Mouse (Mus musculus): ENCODE results near the gene Selenbp1. TPM values are rescaled to one million over a fixed set of nuclear protein-coding genes. Genes with fewer than 3 reads are reported as not detected.
"Not testable (repeated sequence)": the region's sequence is repeated elsewhere in the genome, so short reads cannot be mapped to it uniquely, and the experiment has no call there.

Selenbp1 gene
- polyA plus RNA-seq (2012; fragmentation: generic; extraction: Trizol) = 0.16 TPM
- long read RNA-seq, experiment 1, partial matches to known transcripts = 0 of 1 reads
- long read RNA-seq, experiment 1, other reads (novel, unspliced or antisense) = 0 of 1 reads
- long read RNA-seq, experiment 2, partial matches to known transcripts = 0 of 1 reads
- long read RNA-seq, experiment 2, other reads (novel, unspliced or antisense) = 1 of 1 reads

GRCm38 (mm10) chr3:94932809-94933564 lies at the start of gene Selenbp1:
Gene Selenbp1 (plus strand): TSS chr3:94933056.
- Histone ChIP-seq H3K79me3 (ENCODE audit: low read depth) (no peaks in the 10 kb centered on the region), H3K36me3 (ENCODE audit: control insufficient read depth, insufficient read depth) (no peaks in the 10 kb centered on the region), H3K4me3 (ENCODE audit: insufficient read depth, poor library complexity, severe bottlenecking) (no peak within 1 kb of the TSS), H3K27me3 (ENCODE audit: control insufficient read depth, insufficient read depth, insufficient read length) (no peaks in the 10 kb centered on the region), H3K79me2 (ENCODE audit: control insufficient read depth, insufficient read depth) (no peaks in the 10 kb centered on the region), H3ac (ENCODE audit: control insufficient read depth, insufficient read length, low read depth) (no peak within 1 kb of the TSS)
- no peak for TF ChIP-seq MYOG (IDR thresholded peaks at IDR 0.05; ENCODE audit: control insufficient read depth, extremely low read depth, insufficient read length)
- TF ChIP-seq MYOD1 (IDR thresholded peaks at IDR 0.05; ENCODE audit: control insufficient read depth, insufficient read length, low read depth) = no peak
- no peak for TF ChIP-seq CEBPB (IDR thresholded peaks at IDR 0.05; ENCODE audit: low read depth)
- TF ChIP-seq MAX (IDR thresholded peaks at IDR 0.05) = no peak
- TF ChIP-seq USF1 (IDR thresholded peaks at IDR 0.05; ENCODE audit: low read depth) = no peak
- no peak for TF ChIP-seq CTCF (IDR thresholded peaks at IDR 0.05; ENCODE audit: control insufficient read depth, insufficient read depth, insufficient read length)
- TF ChIP-seq FOSL1 (IDR thresholded peaks at IDR 0.05; ENCODE audit: insufficient read depth, low read length, poor library complexity, severe bottlenecking) = no peak

- H3K4me3 ChIP-seq (ENCODE audit: insufficient read depth, poor library complexity, severe bottlenecking) = peak within 1 kb of the TSS; percentile 95
- H3K79me3 ChIP-seq (ENCODE audit: low read depth) = peaks cover 22% of the 10 kb centered on the region
- H3K27me3 ChIP-seq (ENCODE audit: control insufficient read depth, insufficient read depth, insufficient read length) = no peaks in the 10 kb centered on the region
- H3ac ChIP-seq (ENCODE audit: control insufficient read depth, insufficient read length, low read depth) = peak within 1 kb of the TSS; percentile 78
- TF ChIP-seq MYOD1 (IDR thresholded peaks at IDR 0.05; ENCODE audit: control insufficient read depth, insufficient read length, low read depth) (no peak), USF1 (IDR thresholded peaks at IDR 0.05; ENCODE audit: low read depth) (no peak), CEBPB (IDR thresholded peaks at IDR 0.05; ENCODE audit: low read depth) (no peak), FOSL1 (IDR thresholded peaks at IDR 0.05; ENCODE audit: insufficient read depth, low read length, poor library complexity, severe bottlenecking) (no peak), CTCF (IDR thresholded peaks at IDR 0.05; ENCODE audit: control insufficient read depth, insufficient read depth, insufficient read length) (no peak), MAX (IDR thresholded peaks at IDR 0.05) (no peak), MYOG (IDR thresholded peaks at IDR 0.05; ENCODE audit: control insufficient read depth, extremely low read depth, insufficient read length) (no peak)
- peaks cover 42% of the 10 kb centered on the region for H3K36me3 ChIP-seq (ENCODE audit: control insufficient read depth, insufficient read depth)
- H3K79me2 ChIP-seq (ENCODE audit: control insufficient read depth, insufficient read depth) = peaks cover 31% of the 10 kb centered on the region
Measured at GRCm38 (mm10) chr3:94886316-94887224, 46.3 kb upstream of the Selenbp1 start, which contains the start of gene Psmb4. Gene Psmb4 (minus strand): TSS chr3:94886961.

- TF ChIP-seq CTCF (IDR thresholded peaks at IDR 0.05; ENCODE audit: control insufficient read depth, insufficient read depth, insufficient read length) (peak; percentile 31), MYOD1 (IDR thresholded peaks at IDR 0.05; ENCODE audit: control insufficient read depth, insufficient read length, low read depth) (no peak)
- no peaks in the 10 kb centered on the region for H3K27me3 ChIP-seq (ENCODE audit: control insufficient read depth, insufficient read depth, insufficient read length)
- peaks cover 22% of the 10 kb centered on the region for H3K79me3 ChIP-seq (ENCODE audit: low read depth)
- peaks cover 25% of the 10 kb centered on the region for H3K36me3 ChIP-seq (ENCODE audit: control insufficient read depth, insufficient read depth)
- no peak overlapping the region for H3K4me3 ChIP-seq (ENCODE audit: insufficient read depth, poor library complexity, severe bottlenecking)
- H3ac ChIP-seq (ENCODE audit: control insufficient read depth, insufficient read length, low read depth) = no peak overlapping the region
- peaks cover 31% of the 10 kb centered on the region for H3K79me2 ChIP-seq (ENCODE audit: control insufficient read depth, insufficient read depth)
Measured at GRCm38 (mm10) chr3:94888595-94888994, 44.3 kb upstream of the Selenbp1 start.

- H3K36me3 ChIP-seq (ENCODE audit: control insufficient read depth, insufficient read depth) = no peaks in the 10 kb centered on the region
- no peak overlapping the region for H3K4me3 ChIP-seq (ENCODE audit: insufficient read depth, poor library complexity, severe bottlenecking)
- TF ChIP-seq MYOG (IDR thresholded peaks at IDR 0.05; ENCODE audit: control insufficient read depth, extremely low read depth, insufficient read length) (no peak), MAX (IDR thresholded peaks at IDR 0.05) (no peak)
- H3K79me2 ChIP-seq (ENCODE audit: control insufficient read depth, insufficient read depth) = no peaks in the 10 kb centered on the region
- H3K79me3 ChIP-seq (ENCODE audit: low read depth) = no peaks in the 10 kb centered on the region
- peaks cover 4% of the 10 kb centered on the region for H3K27me3 ChIP-seq (ENCODE audit: control insufficient read depth, insufficient read depth, insufficient read length)
- no peak overlapping the region for H3ac ChIP-seq (ENCODE audit: control insufficient read depth, insufficient read length, low read depth)
Measured at GRCm38 (mm10) chr3:94894076-94894475, 38.8 kb upstream of the Selenbp1 start.

- H3K4me3 ChIP-seq (ENCODE audit: insufficient read depth, poor library complexity, severe bottlenecking) = no peak overlapping the region
- TF ChIP-seq MYOD1 (IDR thresholded peaks at IDR 0.05; ENCODE audit: control insufficient read depth, insufficient read length, low read depth) (no peak), FOSL1 (IDR thresholded peaks at IDR 0.05; ENCODE audit: insufficient read depth, low read length, poor library complexity, severe bottlenecking) (no peak), MAX (IDR thresholded peaks at IDR 0.05) (no peak), USF1 (IDR thresholded peaks at IDR 0.05; ENCODE audit: low read depth) (no peak), CTCF (IDR thresholded peaks at IDR 0.05; ENCODE audit: control insufficient read depth, insufficient read depth, insufficient read length) (no peak), CEBPB (IDR thresholded peaks at IDR 0.05; ENCODE audit: low read depth) (no peak), MYOG (IDR thresholded peaks at IDR 0.05; ENCODE audit: control insufficient read depth, extremely low read depth, insufficient read length) (no peak)
- no peaks in the 10 kb centered on the region for H3K36me3 ChIP-seq (ENCODE audit: control insufficient read depth, insufficient read depth)
- no peaks in the 10 kb centered on the region for H3K79me3 ChIP-seq (ENCODE audit: low read depth)
- H3K79me2 ChIP-seq (ENCODE audit: control insufficient read depth, insufficient read depth) = no peaks in the 10 kb centered on the region
- peaks cover 3% of the 10 kb centered on the region for H3K27me3 ChIP-seq (ENCODE audit: control insufficient read depth, insufficient read depth, insufficient read length)
- no peak overlapping the region for H3ac ChIP-seq (ENCODE audit: control insufficient read depth, insufficient read length, low read depth)
Measured at GRCm38 (mm10) chr3:94902747-94903146, 30.1 kb upstream of the Selenbp1 start.

GRCm38 (mm10) chr3:94904759-94905158 lies 28.1 kb upstream of the Selenbp1 start:
- not testable (repeated sequence) for H3K4me3 ChIP-seq (ENCODE audit: insufficient read depth, poor library complexity, severe bottlenecking); H3ac ChIP-seq (ENCODE audit: control insufficient read depth, insufficient read length, low read depth); H3K36me3 ChIP-seq (ENCODE audit: control insufficient read depth, insufficient read depth); H3K79me2 ChIP-seq (ENCODE audit: control insufficient read depth, insufficient read depth); H3K79me3 ChIP-seq (ENCODE audit: low read depth); H3K27me3 ChIP-seq (ENCODE audit: control insufficient read depth, insufficient read depth, insufficient read length)

All from C2C12 (cell line).